Mouse (Mus musculus) liver, postnatal 0 days (tissue): ENCODE results near the gene Tdo2. TPM values are rescaled to one million over a fixed set of nuclear protein-coding genes. Genes with fewer than 3 reads are reported as not detected.

Experiments
- ATAC-seq: fragments of 200-750 bp; cut with Nextera tagmentation; 2 replicates; pipeline ENCODE4 v1.8.0; 2017; ENCODE audit warnings: mild to moderate bottlenecking, moderate library complexity
- DNase-seq: peaks from one replicate; pipeline ENCODE4 v3.0.0-alpha.2; 2016
- H3K27ac ChIP-seq: fragments of 300-500 bp; sonication (generic); 2 replicates; pipeline ENCODE4 v1.5.1; 2014; ENCODE audit warnings: antibody characterized with exemption, moderate library complexity, mild to moderate bottlenecking, low read depth
- H3K27me3 ChIP-seq: fragments of 300-500 bp; sonication (generic); 2 replicates; pipeline ENCODE4 v1.6.1; 2014; ENCODE audit warnings: low read length, control low read depth, mixed read lengths; ENCODE audit not compliant: insufficient read depth
- H3K36me3 ChIP-seq: fragments of 300-500 bp; sonication (generic); replicated peaks from 2 replicates; pipeline ENCODE4 v1.6.1; 2014; ENCODE audit warnings: mild to moderate bottlenecking, control low read depth, low read length, moderate library complexity, mixed read lengths; ENCODE audit not compliant: insufficient read depth
- H3K4me1 ChIP-seq: fragments of 300-500 bp; sonication (generic); 2 replicates; pipeline ENCODE4 v1.6.1; 2014; ENCODE audit warnings: antibody characterized with exemption, mild to moderate bottlenecking, control low read depth; ENCODE audit not compliant: insufficient read depth
- H3K4me2 ChIP-seq: fragments of 300-500 bp; sonication (generic); 2 replicates; pipeline ENCODE4 v1.6.1; 2014; ENCODE audit warnings: low read depth, mild to moderate bottlenecking, low read length, moderate library complexity, mixed read lengths
- H3K4me3 ChIP-seq: fragments of 300-500 bp; sonication (generic); 2 replicates; pipeline ENCODE4 v1.5.1; 2014; ENCODE audit warnings: low read depth, low read length
- H3K9ac ChIP-seq: fragments of 300-500 bp; sonication (generic); replicated peaks from 2 replicates; pipeline ENCODE4 v1.6.1; 2014; ENCODE audit warnings: mild to moderate bottlenecking, moderate library complexity
- H3K9me3 ChIP-seq: fragments of 300-500 bp; sonication (generic); 2 replicates; pipeline ENCODE4 v1.6.1; 2016; ENCODE audit warnings: mild to moderate bottlenecking, control low read depth, low read length, mixed read lengths
- CTCF ChIP-seq: sonication (generic); IDR thresholded peaks from 2 replicates; pipeline ENCODE4 v1.5.1; 2016; ENCODE audit warnings: antibody characterized with exemption, low read depth
- EP300 ChIP-seq: IDR thresholded peaks from 2 replicates; pipeline ENCODE4 v1.6.1; 2016; ENCODE audit warnings: antibody characterized with exemption, low read depth, mild to moderate bottlenecking
- WGBS: fragments of 180-500 bp; shearing (Covaris S2); extraction: QIAGEN DNeasy Blood & Tissue Kit; methylation state at CpG from one replicate; pipeline ENCODE4 v1.1.7; 2014; ENCODE audit not compliant: insufficient replicate concordance; 5-methylcytosine and 5-hydroxymethylcytosine counted together
- polyA plus RNA-seq: library from polyadenylated mRNA; unstranded; fragments of >200 nt; fragmentation: Nextera tagmentation; extraction: Ambion mirVana; gene quantifications from 2 replicates; pipeline ENCODE4 v1.2.1, GENCODE M21; 2015

Tdo2 gene
- polyA plus RNA-seq, 1 experiment from 2014 or later: 8.6 TPM

DNA sequence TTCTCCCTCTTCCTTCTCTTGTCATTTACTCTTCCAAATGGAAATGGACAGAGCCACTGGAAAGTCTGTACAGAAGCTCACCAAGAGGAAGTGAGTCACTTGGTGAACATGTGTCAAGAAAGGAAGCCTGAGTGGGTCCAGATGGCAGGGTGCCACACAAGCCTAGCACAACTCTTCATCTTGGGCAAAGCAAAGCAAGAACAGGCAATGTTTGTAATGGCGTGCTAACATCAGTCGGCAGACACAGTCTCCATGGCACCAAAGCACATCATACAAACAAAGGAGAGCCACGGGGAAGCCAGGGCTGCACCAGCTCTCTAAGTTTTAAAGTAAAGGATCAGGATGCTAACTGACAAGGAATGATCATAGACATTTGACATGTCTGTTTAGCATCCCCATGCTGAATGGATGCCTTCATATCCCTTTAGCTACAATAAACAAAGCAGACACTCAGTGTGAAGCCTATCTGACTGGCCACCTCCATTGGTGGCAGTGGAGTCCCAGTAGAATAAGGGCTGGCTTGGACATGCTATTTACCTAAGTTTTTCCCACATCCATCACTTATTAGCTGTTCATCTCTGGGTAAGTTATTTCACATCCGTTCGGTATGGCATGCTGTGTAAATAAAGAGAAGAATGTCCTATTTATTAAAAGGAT lies 59.8 kb downstream of the Tdo2 start:
- TF ChIP-seq CTCF (no peak), EP300 (no peak)
- Histone ChIP-seq H3K9me3 (no peaks in the 10 kb centered on the region), H3K4me2 (no peak overlapping the region), H3K27me3 (no peaks in the 10 kb centered on the region), H3K9ac (no peak overlapping the region), H3K4me1 (no peaks in the 10 kb centered on the region), H3K4me3 (no peak overlapping the region), H3K36me3 (no peaks in the 10 kb centered on the region), H3K27ac (no peak overlapping the region)
- WGBS: 81% methylated on average over 5 of the region's 5 CpGs
- DNase-seq: no peak
- no peak for ATAC-seq

DNA sequence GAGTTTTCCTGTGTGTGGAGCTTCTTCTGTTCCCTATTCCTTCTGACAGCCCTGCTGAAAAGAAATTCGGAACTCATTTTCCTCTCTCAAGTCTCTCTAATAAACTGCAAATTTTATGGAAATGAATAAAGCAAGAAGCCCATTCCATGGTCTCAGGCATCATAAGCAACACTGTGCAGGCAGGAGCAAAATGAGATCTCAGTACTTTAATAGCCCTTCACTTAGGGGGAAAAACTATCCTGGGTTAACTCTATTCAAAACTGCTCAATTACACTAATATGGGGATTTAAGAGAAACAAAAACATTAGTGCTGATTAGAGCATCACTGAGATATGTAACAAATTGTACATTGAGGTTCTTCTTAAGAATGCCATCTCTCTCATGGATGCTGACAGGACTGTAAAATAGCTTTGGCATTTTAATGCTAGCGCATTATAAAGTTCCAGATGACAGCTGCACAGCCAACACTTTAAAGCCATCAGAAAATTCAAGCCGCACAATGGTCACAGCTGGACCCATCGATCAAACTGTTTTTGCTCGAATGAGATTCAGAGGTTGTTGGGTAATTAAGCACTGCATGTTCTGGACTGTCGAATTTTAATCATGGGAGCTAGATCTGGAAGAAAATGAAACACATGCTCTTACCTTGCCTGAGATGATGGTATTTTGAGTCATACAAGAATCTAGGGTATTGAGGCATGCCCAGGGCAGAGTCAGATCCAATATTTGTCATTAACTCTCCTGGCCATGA lies 65.5 kb downstream of the Tdo2 start:
- Histone ChIP-seq H3K27ac (no peak overlapping the region), H3K9me3 (no peaks in the 10 kb centered on the region), H3K4me2 (no peak overlapping the region), H3K36me3 (no peaks in the 10 kb centered on the region), H3K27me3 (no peaks in the 10 kb centered on the region), H3K4me3 (no peak overlapping the region), H3K4me1 (no peaks in the 10 kb centered on the region), H3K9ac (no peak overlapping the region)
- TF ChIP-seq CTCF (no peak), EP300 (no peak)
- ATAC-seq: no peak
- WGBS: 78% methylated on average over 6 of the region's 6 CpGs
- DNase-seq: no peak

Other genes with a start within 250 kb of the Tdo2 start
- 33.7 and 35.6 TPM in 2 replicates for gene Ctso, start 43.6 kb downstream of the Tdo2 start, polyA plus RNA-seq
- gene Asic5, start 6.1 kb upstream of the Tdo2 start, polyA plus RNA-seq: 0.64 and 1.1 TPM in 2 replicates
- gene Gucy1b1, start 98.5 kb upstream of the Tdo2 start, polyA plus RNA-seq: 6.9 and 7.7 TPM in 2 replicates
- gene Gucy1a1, start 169.6 kb upstream of the Tdo2 start, polyA plus RNA-seq: 6.4 and 8.2 TPM in 2 replicates